Mouse (Mus musculus): Measurements from ENCODE around the gene Foxo1.
A peak's percentile ranks its signal among the peaks of the same experiment; 100 is the strongest.

Foxo1 gene

GRCm38 (mm10) chr3:52320516-52321270 lies 52.6 kb downstream of the Foxo1 start:
- no peak for DNase-seq

GRCm38 (mm10) chr3:52322401-52323385 lies 54.6 kb downstream of the Foxo1 start:
- no peak for DNase-seq

- DNase-seq: no peak
Measured at GRCm38 (mm10) chr3:52325006-52325405, 56.9 kb downstream of the Foxo1 start.

- no peak for DNase-seq
Measured at GRCm38 (mm10) chr3:52326687-52327086, 58.6 kb downstream of the Foxo1 start.

- no peak for DNase-seq
Measured at GRCm38 (mm10) chr3:52327146-52327545, 59.0 kb downstream of the Foxo1 start.

GRCm38 (mm10) chr3:52331709-52332108 lies 63.6 kb downstream of the Foxo1 start:
- DNase-seq: no peak

- no peak for DNase-seq
Measured at GRCm38 (mm10) chr3:52338761-52339160, 70.6 kb downstream of the Foxo1 start.

GRCm38 (mm10) chr3:52340336-52341034 lies 72.3 kb downstream of the Foxo1 start:
- DNase-seq: no peak

GRCm38 (mm10) chr3:52342226-52342625 lies 74.1 kb downstream of the Foxo1 start:
- DNase-seq: no peak

GRCm38 (mm10) chr3:52342801-52343200 lies 74.7 kb downstream of the Foxo1 start:
- peak; percentile 51 for DNase-seq

GRCm38 (mm10) chr3:52343270-52344070 lies 75.3 kb downstream of the Foxo1 start:
- DNase-seq: no peak

GRCm38 (mm10) chr3:52345881-52346280 lies 77.7 kb downstream of the Foxo1 start:
- DNase-seq: no peak

GRCm38 (mm10) chr3:52346986-52347710 lies 79.0 kb downstream of the Foxo1 start:
- DNase-seq: no peak

- no peak for DNase-seq
Measured at GRCm38 (mm10) chr3:52347980-52348622, 80.0 kb downstream of the Foxo1 start.

GRCm38 (mm10) chr3:52350636-52351035 lies 82.5 kb downstream of the Foxo1 start:
- DNase-seq: no peak

GRCm38 (mm10) chr3:52351901-52352300 lies 83.8 kb downstream of the Foxo1 start:
- DNase-seq: no peak

- no peak for DNase-seq
Measured at GRCm38 (mm10) chr3:52354203-52354602, 86.1 kb downstream of the Foxo1 start.

- DNase-seq: no peak
Measured at GRCm38 (mm10) chr3:52357265-52357953, 89.3 kb downstream of the Foxo1 start.

GRCm38 (mm10) chr3:52364576-52364975 lies 96.4 kb downstream of the Foxo1 start:
- no peak for DNase-seq

- no peak for DNase-seq
Measured at GRCm38 (mm10) chr3:52369204-52369603, 101.1 kb downstream of the Foxo1 start.
